Mouse (Mus musculus): ENCODE data around the gene Ctns.

DNA sequence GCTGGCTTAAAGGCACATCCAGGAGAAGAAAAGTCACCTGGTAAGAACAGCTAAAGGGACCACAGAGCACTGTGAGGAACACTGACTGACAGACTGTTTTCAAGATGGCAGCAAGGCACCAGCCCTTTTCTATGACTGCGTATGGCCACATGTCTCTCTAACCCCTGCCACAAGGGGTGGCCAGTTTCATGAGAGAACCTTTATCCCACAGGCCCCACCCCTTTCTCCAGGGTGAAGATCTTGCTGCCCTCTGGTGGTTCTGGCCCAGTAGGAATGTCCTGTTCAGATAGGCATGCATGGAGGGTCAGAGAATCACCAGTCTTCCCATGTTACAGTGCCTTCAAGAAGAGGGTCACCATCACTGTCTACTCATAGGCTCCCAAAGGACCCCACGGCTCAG lies 25.1 kb upstream of the Ctns start:
- TF ChIP-seq CTCF (IDR thresholded peaks at IDR 0.05; ENCODE audit: borderline replicate concordance, extremely low read depth, insufficient read depth, insufficient read length), result no peak
- no peak for TF ChIP-seq POLR2A (IDR thresholded peaks at IDR 0.05; ENCODE audit: borderline replicate concordance, extremely low read depth, insufficient read depth, insufficient read length, poor library complexity, severe bottlenecking)
